ENCODE assay signal across 8 mouse cellular contexts in genomic region chr4:134851876-134852275, GRCm38 (mm10). TPM values are rescaled to one million over a fixed set of nuclear protein-coding genes. Genes with fewer than 3 reads are reported as not detected.
DNase-seq lines count a peak whose midpoint lies in the region; ATAC-seq and TF ChIP-seq lines count a peak whose summit lies in the region.

No protein-coding gene starts in this region.

- no peaks in the 10 kb centered on the region for H3K27me3 ChIP-seq in kidney, embryonic 15.5 days
- H3K27me3 ChIP-seq in G1E (ENCODE audit: insufficient read depth, low read length), result no peaks in the 10 kb centered on the region
- H3K27me3 ChIP-seq in embryonic facial prominence, embryonic 12.5 days, result no peaks in the 10 kb centered on the region
- no peaks in the 10 kb centered on the region for H3K27me3 ChIP-seq in intestine, postnatal 0 days (replicated peaks; ENCODE audit: control insufficient read depth, insufficient read depth, low read length)
- no peaks in the 10 kb centered on the region; the same call in 1 of the 2 replicates for H3K27me3 ChIP-seq in neural tube, embryonic 14.5 days (ENCODE audit: control insufficient read depth, insufficient read depth, low read length)

- no peaks in the 10 kb centered on the region for H3K36me3 ChIP-seq in kidney, embryonic 15.5 days
- peaks cover 23% of the 10 kb centered on the region for H3K36me3 ChIP-seq in G1E (replicated peaks)
- no peaks in the 10 kb centered on the region for H3K36me3 ChIP-seq in embryonic facial prominence, embryonic 12.5 days
- no peaks in the 10 kb centered on the region for H3K36me3 ChIP-seq in intestine, postnatal 0 days (ENCODE audit: control insufficient read depth, insufficient read depth)
- H3K36me3 ChIP-seq in neural tube, embryonic 14.5 days (ENCODE audit: control insufficient read depth, insufficient read depth, low read length), result no peaks in the 10 kb centered on the region

- no peak for TF ChIP-seq CTCF in G1E (IDR thresholded peaks at IDR 0.05; ENCODE audit: low read depth, low read length)
- TF ChIP-seq CTCF in intestine, postnatal 0 days (IDR thresholded peaks at IDR 0.05; ENCODE audit: low read depth), result peak; percentile 7; the same call in 1 of the 2 replicates

- WGBS in kidney, embryonic 15.5 days, result 9% methylated on average over 14 of the region's 14 CpGs
- WGBS in embryonic facial prominence, embryonic 12.5 days, result 15% methylated on average over 14 of the region's 14 CpGs
- WGBS in intestine, postnatal 0 days, result 15% methylated on average over 14 of the region's 14 CpGs
- 6% methylated on average over 14 of the region's 14 CpGs for WGBS in neural tube, embryonic 14.5 days

- H3K9ac ChIP-seq in kidney, embryonic 15.5 days, result peak overlapping the region; percentile 95
- H3K9ac ChIP-seq in embryonic facial prominence, embryonic 12.5 days, result peak overlapping the region; percentile 97
- H3K9ac ChIP-seq in intestine, postnatal 0 days (ENCODE audit: low read depth, low read length), result peak overlapping the region; percentile 86
- H3K9ac ChIP-seq in neural tube, embryonic 14.5 days (replicated peaks; ENCODE audit: low read depth, low read length), result peak overlapping the region; percentile 99

- peak overlapping the region; percentile 85; the same call in 1 of the 2 replicates for H3K27ac ChIP-seq in kidney, embryonic 15.5 days
- 0 out of 2 replicates have a peak overlapping the region, but pooled peaks have one; percentile 17 for H3K27ac ChIP-seq in embryonic facial prominence, embryonic 12.5 days
- no peak overlapping the region for H3K27ac ChIP-seq in intestine, postnatal 0 days (ENCODE audit: low read depth, low read length)
- H3K27ac ChIP-seq in neural tube, embryonic 14.5 days (ENCODE audit: low read depth, low read length), result no peak overlapping the region

- H3K4me1 ChIP-seq in kidney, embryonic 15.5 days, result peaks cover 45% of the 10 kb centered on the region
- H3K4me1 ChIP-seq in G1E (ENCODE audit: insufficient read depth, low read depth, low read length), result peaks cover 59% of the 10 kb centered on the region
- peaks cover 33% of the 10 kb centered on the region for H3K4me1 ChIP-seq in embryonic facial prominence, embryonic 12.5 days
- 0 out of 2 replicates have a peak, but pooled peaks cover 2% of the 10 kb centered on the region for H3K4me1 ChIP-seq in intestine, postnatal 0 days (replicated peaks; ENCODE audit: control insufficient read depth, insufficient read depth, low read length)
- H3K4me1 ChIP-seq in neural tube, embryonic 14.5 days (ENCODE audit: control insufficient read depth, insufficient read depth, low read length), result peaks cover 19% of the 10 kb centered on the region

- peak overlapping the region; percentile 98 for H3K4me3 ChIP-seq in kidney, embryonic 15.5 days (replicated peaks)
- H3K4me3 ChIP-seq in G1E (ENCODE audit: low read depth, low read length), result peak overlapping the region; percentile 92
- H3K4me3 ChIP-seq in embryonic facial prominence, embryonic 12.5 days, result peak overlapping the region; percentile 91
- peak overlapping the region; percentile 93 for H3K4me3 ChIP-seq in intestine, postnatal 0 days (ENCODE audit: low read depth, low read length)
- peak overlapping the region; percentile 98 for H3K4me3 ChIP-seq in neural tube, embryonic 14.5 days (ENCODE audit: low read depth, low read length)

- ATAC-seq in kidney, embryonic 15.5 days (replicated peaks; ENCODE audit: low FRiP score), result no peak
- ATAC-seq in G1E (ENCODE audit: extremely low read depth, insufficient number of reproducible peaks, low FRiP score, poor library complexity, severe bottlenecking), result no peak
- no peak for ATAC-seq in embryonic facial prominence, embryonic 12.5 days (ENCODE audit: insufficient number of reproducible peaks, insufficient read depth, low FRiP score, low TSS enrichment)
- ATAC-seq in intestine, postnatal 0 days, result no peak
- no peak for ATAC-seq in neural tube, embryonic 14.5 days (ENCODE audit: low read depth)

- no peak for DNase-seq in kidney, postnatal 36 days
- no peak for DNase-seq in G1E (ENCODE audit: low spot score)
- DNase-seq in thymus, adult 18-20 months, result no peak
- no peak for DNase-seq in urinary bladder, postnatal 14 days (ENCODE audit: low spot score)

- H3K4me2 ChIP-seq in kidney, embryonic 15.5 days, result peak overlapping the region; percentile 84
- peak overlapping the region; percentile 76 for H3K4me2 ChIP-seq in embryonic facial prominence, embryonic 12.5 days (replicated peaks)
- peak overlapping the region; percentile 95 for H3K4me2 ChIP-seq in intestine, postnatal 0 days (replicated peaks; ENCODE audit: low read depth)
- peak overlapping the region; percentile 86 for H3K4me2 ChIP-seq in neural tube, embryonic 14.5 days (ENCODE audit: low read depth, low read length)

- H3K9me3 ChIP-seq in kidney, embryonic 15.5 days (replicated peaks), result no peaks in the 10 kb centered on the region
- H3K9me3 ChIP-seq in G1E (replicated peaks), result no peaks in the 10 kb centered on the region
- no peaks in the 10 kb centered on the region for H3K9me3 ChIP-seq in embryonic facial prominence, embryonic 12.5 days
- no peaks in the 10 kb centered on the region for H3K9me3 ChIP-seq in intestine, postnatal 0 days (ENCODE audit: control insufficient read depth)
- no peaks in the 10 kb centered on the region for H3K9me3 ChIP-seq in neural tube, embryonic 14.5 days (ENCODE audit: control insufficient read depth, low read length)

RNA-seq across cellular contexts. Expression of gene Maco1, which starts 1.3 kb away (rescaled TPM):
- 38.4 and 39.7 TPM in 2 replicates for polyA plus RNA-seq in kidney, embryonic 15.5 days (2015; fragmentation: Nextera tagmentation; extraction: Ambion mirVana)
- 71.8 and 74.9 TPM in 2 replicates for total RNA-seq in G1E (2014; fragmentation: Nextera tagmentation)
- total RNA-seq in G1E (2017), result 44.8 and 49.3 TPM in 2 replicates
- 11.3 and 11.4 TPM in 2 replicates for polyA plus RNA-seq in G1E (2012)
- polyA plus RNA-seq in embryonic facial prominence, embryonic 12.5 days (2016; fragmentation: Nextera tagmentation; extraction: Ambion mirVana), result 57.4 and 63.5 TPM in 2 replicates
- 18.5 and 19.0 TPM in 2 replicates for polyA plus RNA-seq in intestine, postnatal 0 days (2015; fragmentation: Nextera tagmentation; extraction: Ambion mirVana)
- polyA plus RNA-seq in neural tube, embryonic 14.5 days (2014; fragmentation: Nextera tagmentation; extraction: Ambion mirVana), result 98.6 and 115 TPM in 2 replicates

RNA-seq across cellular contexts. Expression of gene Rhd, which starts 12.5 kb away (rescaled TPM):
- polyA plus RNA-seq in kidney, embryonic 15.5 days (2015; fragmentation: Nextera tagmentation; extraction: Ambion mirVana), result 5.7 and 7.9 TPM in 2 replicates
- total RNA-seq in G1E (2014; fragmentation: Nextera tagmentation), result 3.2 and 69.7 TPM in 2 replicates
- total RNA-seq in G1E (2017), result 9.8 and 12.4 TPM in 2 replicates
- polyA plus RNA-seq in G1E (2012), result 2.9 and 3.3 TPM in 2 replicates
- polyA plus RNA-seq in embryonic facial prominence, embryonic 12.5 days (2016; fragmentation: Nextera tagmentation; extraction: Ambion mirVana), result 6.8 and 8.5 TPM in 2 replicates
- polyA plus RNA-seq in intestine, postnatal 0 days (2015; fragmentation: Nextera tagmentation; extraction: Ambion mirVana), result 0.10 and 0.16 TPM in 2 replicates
- polyA plus RNA-seq in neural tube, embryonic 14.5 days (2014; fragmentation: Nextera tagmentation; extraction: Ambion mirVana), result 1.8 and 2.1 TPM in 2 replicates

Comparison
In these comparisons a context has a peak if more than half of its experiments do, and no peak if none do; other contexts are left out.
1. H3K27ac ChIP-seq: peak in kidney, embryonic 15.5 days (single experiment) and embryonic facial prominence, embryonic 12.5 days (single experiment); none in intestine, postnatal 0 days (single experiment) and neural tube, embryonic 14.5 days (single experiment).
2. Peak in every context shown above with its lines, with median percentiles within 50 percentile points of each other: H3K4me2 ChIP-seq, H3K4me3 ChIP-seq and H3K9ac ChIP-seq.